Mouse (Mus musculus) thymus, postnatal 25 days (tissue): ENCODE results near the gene Sergef.

Source experiments
- DNase-seq: peaks from one replicate; pipeline ENCODE4 v3.0.0; 2022

The Sergef gene

DNA sequence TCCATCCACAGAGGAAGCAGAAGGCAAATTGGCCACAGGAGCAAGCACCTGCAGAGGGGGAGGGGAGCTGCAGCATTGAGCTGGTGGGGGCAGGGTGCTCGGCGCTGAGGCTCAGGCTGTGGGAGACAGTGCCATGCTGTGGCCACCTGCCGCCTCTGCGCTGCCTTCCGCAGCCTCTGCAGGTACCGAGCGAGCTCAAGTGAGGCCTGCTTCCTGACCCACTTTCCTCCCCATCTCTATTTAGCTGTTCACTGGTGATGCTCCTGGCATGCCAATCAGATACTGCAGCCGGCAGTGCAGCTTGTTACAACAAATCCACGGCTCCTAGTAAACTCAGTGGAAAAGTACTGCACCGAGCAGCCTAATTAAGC lies 104.2 kb downstream of the Sergef start:
- DNase-seq, result peak; percentile 82

DNA sequence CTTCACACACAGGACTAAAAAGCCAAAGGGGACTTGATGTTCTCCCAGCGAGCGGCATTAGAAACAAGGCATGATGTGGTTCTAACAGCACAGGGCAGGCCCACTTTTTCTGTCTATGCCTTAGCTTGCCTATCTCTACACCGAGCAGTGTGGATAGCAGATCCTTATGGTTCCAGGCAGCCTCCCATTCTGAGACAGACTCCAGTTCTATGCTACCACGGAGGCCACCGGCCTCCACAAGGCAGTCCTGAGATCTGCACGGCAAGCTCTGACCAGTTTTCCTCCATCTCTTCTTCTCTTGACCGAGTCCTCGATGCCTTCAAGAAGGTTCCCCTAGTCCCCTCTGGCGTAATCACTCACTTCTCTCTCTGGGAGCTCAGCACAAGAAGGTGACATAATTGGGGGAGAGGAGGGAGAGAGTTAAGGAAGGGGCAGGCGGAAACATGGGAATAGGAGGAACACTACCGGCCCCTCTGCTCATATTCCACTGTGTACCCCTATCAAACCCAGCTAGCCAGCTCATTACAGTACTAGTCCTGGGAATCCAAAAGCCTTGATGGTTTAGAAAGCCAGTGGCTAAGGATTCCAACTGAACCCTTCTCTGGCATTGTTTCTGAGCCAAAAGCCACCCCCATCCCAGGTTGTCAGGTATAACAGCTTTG lies 104.7 kb downstream of the Sergef start:
- no peak for DNase-seq

DNA sequence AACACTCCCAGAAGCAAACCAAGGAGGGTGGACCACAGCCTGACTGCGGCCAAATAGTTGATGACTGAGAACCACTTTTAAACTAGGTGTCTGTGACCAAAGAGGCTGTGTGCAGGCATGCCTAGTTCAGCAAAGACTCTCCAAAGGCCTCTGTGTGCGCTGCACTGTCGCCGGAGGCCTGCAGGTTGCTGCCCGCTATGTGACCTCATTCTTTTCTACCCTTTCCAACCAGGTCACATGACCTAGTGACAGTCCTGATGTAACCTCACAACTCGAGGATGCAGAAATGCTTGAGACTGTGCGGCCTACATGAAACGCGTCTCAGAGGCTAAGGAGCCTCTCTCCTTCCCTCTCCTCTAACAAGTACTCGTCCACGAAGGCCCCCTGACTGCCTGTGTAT lies 106.1 kb downstream of the Sergef start:
- no peak for DNase-seq

DNA sequence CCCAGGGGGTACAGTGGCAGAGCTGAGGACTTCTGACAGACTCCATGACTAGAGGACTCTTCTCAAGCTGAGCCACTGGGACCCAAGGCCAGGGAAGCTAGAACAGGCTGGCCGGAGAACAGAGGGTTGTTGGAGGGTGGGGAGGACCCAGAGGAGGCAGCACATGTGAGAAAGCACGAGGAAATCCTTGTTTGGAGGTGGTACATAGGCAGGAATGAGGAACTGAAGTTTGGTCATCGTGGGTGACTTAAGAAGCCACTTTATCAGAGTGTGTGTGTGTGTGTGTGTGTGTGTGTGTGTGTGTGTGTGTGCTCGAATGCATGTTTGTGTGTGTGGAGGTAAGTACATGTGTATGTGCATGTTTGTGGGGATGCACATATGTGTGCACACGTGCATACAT lies 108.3 kb downstream of the Sergef start:
- no peak for DNase-seq

DNA sequence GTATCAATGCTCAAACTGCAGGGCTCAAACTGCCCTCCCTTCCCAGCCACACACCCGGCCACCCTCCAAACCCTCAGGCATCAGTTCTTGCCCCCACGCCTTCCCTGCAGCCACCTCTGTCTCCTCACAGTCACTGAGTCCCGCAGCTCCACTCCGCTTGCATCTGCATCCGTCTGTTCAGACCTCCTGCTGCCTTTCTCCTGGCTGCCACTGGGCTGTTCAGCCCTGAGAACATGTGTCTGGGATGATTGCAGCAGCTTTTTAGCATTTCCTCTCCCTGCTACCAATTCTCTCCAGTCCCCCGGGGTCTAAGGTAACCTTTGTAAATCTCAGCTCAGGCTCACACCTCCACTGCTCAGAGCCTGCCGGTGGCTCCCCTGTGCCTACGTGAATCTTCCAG lies 109.7 kb downstream of the Sergef start:
- DNase-seq, result no peak

DNA sequence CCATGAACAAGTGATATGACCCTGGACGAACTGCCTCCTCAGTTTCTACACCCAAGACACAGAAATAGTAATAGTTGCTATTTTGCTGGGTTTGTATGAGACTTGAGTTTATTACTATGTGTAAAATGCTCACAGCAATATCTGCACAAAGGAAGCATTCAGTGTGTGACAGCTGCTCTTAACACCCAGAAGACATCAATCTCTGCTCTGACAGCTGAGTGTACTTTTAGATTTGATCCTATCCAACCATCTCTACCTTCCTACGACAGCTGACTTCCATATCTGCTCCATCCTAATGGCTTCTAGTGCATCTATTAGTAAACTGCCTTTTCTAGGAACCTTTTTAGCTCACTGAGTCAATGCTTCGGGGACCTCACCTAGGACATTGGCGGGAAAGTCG lies 110.3 kb downstream of the Sergef start:
- DNase-seq, result no peak

DNA sequence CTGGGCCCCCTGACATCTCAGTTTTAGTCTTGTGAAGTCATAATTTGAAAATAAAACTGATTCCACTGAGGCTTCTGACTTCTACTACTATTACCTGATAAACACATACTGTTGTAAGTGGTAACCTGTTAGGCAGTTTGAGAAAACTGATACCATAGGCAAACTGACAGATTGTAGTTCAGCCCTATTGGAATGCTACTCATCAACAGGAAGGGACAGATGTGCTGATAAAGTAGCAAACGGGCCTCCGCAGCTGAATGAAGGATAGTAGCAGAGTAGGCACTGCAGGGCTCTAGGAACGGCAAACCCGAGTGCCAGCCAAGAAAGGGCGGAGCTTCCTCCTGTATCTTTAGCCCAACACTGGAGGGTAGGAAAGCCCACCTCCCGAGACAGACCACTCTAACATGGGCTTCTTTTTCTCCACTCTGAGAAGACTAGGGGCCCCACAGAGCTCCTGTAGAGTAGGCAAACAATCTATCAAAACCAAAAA lies 112.9 kb downstream of the Sergef start:
- no peak for DNase-seq

DNA sequence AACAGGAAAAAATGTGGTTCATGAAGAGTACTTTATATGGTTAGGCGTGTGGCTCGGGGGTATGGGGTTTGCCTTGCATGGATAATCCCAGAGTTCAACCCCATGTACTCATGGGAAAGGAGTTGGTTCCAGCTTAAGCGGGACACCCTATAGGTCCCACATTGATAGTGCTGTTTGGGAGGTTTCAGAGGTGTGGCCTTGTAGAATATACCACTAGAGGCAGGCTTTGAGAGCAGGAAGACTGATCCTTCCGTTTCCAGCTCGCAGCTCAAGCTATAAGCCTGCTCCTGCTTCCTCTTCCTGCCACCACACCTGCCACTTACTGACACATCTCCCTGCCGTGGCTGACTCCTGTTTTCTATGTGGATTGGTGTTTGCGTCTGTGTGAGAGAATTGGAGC lies 116.4 kb downstream of the Sergef start:
- no peak for DNase-seq

DNA sequence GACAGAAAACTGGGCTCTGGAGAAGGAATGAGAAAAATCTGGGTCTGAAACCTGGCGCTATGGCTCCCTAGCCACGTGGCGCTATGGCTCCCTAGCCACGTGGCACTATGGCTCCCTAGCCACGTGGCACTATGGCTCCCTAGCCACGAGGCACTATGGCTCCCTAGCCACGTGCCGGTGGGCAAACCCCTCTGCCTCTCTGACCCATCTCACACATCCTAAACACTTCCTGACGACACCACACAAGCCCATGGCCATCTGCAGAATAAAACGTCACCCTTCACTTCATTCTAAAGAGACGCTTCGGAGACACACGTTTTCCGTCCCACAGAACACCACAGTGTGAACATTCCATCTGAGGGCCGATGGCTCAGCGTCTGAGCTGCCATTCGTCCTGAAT lies 117.8 kb downstream of the Sergef start:
- DNase-seq, result no peak

DNA sequence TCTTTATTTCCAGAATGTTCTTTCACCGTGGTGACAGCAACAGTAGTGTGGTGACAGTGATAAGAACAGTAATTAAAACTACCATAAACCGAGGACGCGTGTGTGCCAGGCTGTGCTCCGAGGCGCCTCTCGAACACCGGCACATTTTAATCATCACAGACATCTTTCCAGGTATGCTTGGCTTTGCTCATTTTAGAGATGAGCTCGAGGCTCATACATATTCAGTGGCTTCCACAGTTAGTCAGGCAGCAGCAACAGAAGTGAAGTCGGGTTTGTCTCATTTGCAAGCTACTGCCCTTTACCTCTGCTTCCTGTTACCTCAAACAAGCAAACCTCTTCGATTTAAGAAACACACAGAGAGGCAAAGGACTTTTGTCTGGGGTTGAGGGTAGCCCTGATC lies 120.5 kb downstream of the Sergef start:
- no peak for DNase-seq

DNA sequence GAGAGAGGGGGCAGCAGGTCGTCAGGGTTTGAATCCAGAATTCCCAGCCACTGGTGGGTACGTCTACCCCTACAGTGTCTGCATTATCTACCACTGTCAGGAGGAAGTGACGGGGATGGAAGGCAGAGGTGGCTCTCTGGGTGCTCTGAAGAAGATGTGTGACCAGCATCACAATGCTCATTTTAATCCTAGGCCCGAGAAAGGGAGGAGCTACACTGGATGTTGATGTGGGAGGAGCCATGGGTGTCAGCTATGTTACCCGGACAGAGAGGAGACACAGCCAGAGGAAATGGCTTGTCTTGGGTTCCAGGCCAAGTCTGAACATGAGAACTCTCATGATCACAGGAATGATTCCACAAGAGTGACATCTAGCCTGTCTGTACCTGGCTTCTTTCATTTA lies 122.4 kb downstream of the Sergef start:
- DNase-seq, result no peak

DNA sequence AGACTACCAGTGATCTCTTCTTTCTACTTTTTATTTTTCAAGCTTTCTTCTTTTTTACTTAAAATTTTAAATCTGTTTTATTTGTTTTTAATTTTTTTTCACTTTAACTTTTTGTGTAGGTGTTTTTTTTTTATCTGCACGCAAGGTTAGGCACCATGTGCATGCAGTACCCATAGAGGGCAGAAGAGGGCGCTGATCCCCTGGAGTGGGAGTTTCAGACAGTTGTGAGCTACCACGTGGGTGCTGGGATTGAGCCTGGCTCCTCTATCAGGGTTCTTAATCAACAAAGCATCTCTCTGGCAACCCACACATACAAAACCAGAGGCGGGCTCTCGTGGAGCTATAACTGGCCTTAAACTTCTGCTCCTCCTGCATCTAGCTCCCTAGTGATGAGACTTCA lies 123.6 kb downstream of the Sergef start:
- DNase-seq, result no peak

DNA sequence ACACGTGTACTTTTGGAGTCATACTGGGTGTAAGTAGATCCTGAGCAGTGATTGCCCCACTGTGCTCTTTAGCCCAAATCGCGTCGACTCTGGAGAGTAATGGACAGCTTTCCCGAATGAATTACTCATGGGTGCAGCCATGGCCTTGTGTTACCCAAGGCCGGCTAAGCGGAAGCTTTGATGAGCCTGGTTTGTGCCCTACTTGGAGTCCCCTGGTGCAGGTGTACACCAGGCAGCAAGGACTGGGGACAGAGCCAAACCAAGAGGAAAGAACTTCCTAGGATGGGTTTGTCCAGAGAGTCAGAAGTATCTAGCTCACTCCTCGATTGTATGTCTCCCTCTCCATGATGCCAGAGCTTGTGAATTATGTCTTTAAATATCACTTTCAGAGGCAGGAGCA lies 124.6 kb downstream of the Sergef start:
- DNase-seq, result no peak

DNA sequence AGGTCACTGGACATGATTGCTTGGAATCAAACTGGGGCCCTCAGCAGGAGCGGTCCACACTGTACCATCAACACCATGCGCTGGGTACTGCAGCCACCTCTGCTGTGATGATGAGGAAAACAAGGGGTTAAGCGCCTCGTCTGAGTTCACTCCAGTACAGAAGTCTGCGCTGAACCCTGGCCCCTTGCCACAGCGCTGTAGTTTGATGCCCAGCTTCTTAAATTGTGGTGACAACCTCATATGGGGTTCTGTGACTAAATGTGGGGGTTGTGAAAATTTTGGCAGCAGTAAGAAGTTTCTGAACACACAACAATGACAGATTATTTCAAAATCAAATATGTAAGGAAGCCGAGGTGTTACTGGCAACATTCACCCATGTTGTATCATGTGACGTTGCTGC lies 126.0 kb downstream of the Sergef start:
- DNase-seq, result no peak

DNA sequence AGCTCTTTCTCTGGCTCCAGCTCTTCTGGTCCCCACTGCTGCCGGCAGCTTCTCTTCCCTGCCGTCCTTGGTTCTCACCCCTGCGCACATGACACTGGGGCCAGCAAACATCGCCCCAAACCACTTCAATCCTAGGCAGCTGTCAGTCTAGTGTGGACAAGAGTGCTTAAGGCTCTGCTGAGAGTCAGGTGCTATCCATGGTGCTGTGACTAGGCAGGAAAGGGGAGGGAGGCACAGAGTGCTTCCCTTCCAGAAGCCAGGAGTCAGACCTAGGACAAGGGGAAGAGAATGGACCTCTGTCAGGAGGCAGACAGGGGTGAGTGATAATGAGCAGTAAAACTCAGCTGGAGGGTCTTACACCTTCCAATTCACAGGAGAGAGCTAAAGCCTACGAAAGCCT lies 126.8 kb downstream of the Sergef start:
- no peak for DNase-seq

DNA sequence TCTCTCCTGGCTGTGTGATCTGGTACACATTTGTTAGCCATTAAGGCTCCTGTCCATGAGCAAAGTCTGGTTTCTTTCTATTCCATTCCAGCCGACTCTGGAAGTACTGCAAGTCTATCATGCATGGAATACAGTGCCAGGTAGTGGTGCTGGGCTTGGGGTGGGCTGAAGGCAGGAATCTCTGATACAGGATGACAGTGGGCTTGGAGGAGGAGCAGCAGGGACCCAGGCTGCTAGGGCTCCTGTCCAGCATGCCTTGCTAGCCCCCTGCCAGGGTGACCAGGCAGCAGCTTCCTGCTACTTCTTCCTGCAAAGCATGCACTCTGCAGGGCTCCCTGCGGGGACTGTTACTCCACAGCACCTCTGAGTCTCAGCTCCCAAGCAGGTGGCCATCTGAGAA lies 128.8 kb downstream of the Sergef start:
- DNase-seq, result no peak

DNA sequence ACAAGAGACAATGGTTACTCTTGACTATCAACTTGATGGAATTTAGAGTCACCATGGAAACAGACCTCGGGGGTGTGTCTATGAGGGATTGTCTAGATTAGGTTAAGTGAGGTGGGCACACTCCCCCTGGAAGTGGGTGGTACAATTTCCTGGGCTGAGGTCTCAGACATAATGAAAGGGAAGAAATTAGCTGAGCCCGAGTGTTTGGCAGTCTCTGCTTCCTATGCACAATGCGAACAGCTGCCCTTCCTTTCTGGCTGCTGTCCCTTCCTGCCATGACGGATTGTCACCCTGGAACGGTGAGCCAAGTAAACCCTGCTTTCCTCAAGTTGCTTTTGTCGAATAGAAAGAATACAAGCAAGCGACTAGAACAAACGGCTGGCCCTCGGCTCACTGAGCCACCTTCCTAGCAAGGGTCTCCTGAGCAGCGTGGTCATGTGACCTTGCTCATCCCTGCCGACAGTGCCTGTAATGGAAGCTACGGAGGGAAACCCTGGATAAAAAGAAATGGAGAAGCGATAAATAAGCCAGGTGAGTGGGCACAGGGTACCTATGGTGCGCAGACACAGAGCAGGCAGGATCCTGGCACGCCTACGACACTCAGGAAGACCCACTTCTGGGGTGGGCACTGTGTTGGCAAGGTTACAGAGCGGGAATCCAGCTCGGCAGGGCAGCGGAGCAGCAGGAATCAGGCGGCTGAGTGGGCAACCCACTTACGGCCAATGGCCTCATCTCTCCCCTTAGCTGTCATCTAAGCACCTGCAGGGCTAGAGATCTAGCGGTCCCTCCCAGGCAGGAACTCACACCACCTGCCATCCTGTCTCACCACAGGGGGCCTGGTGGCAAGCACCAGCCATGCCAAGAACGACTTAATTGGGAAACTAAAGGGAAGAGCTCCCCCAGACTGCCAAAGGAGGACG lies 130.0 kb downstream of the Sergef start:
- peak; percentile 24 for DNase-seq

DNA sequence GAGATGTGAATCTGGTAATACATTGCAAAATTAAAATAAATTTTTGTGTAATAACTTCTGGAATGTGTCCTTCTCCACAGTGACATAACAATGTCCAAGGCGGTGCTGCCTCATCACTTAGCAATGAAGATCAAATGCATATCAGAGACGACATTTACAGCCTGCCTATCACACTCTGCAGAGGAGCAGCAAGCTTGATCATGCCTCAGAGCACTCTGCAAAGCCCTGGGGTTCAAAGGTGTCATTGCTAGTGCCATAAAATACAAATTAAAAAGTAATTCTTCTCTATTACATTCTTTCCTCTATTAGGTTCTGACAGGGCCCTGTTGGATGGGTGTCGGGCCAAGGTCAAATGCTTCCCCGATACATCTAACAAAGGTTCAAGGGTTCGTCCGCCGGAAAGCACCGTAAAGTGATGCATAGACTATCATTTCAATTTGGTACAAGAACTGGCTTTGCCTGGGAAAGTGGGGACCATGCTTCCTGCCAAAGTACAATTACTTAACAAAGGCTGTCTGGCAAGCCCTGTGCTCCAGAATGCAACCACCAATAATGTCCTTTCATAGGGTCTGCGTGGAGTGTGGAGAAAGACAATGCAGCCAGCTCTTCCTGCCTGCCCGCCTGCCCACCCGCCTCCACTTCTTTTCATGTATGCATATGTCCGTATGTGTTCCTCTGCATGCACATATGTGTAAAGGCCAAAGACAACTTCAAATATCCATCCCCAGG lies 130.9 kb downstream of the Sergef start:
- DNase-seq, result no peak

DNA sequence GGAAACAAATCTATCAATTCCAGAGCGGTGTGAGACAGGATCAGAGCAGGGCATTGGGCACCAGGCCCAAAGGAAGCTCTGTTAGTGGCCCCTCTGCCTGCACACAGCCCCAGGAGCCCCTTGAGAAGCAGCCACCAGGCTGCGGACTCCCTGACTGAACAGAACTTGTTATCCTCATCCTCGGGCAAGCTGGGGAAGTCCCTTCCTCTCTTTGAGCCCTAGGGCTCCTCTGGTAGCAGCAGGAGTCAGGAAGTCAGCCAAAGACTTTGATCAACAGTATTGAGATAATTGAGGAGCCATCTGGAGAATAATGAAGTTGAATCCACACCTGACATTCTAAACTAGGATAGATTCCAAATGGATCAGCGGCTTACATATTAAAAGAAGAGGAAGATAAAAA lies 135.4 kb downstream of the Sergef start:
- no peak for DNase-seq

DNA sequence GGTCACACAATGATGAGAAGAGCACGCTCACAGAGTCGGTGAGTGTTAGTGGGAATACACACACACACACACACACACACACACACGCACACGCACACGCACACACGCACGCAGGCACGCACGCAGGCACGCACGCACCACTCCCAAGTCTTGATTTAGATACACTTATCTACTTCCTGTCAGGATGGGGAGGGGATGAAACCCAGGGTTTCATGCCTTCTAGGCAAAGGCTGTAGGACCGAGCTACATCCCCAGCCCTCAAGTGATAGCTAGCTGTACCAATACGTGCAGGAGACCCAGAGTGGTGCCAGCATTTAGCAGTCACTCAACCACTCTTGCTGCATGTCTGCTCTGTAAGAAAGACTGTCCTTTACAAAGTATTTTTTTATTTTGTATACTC lies 137.0 kb downstream of the Sergef start:
- DNase-seq, result no peak

DNA sequence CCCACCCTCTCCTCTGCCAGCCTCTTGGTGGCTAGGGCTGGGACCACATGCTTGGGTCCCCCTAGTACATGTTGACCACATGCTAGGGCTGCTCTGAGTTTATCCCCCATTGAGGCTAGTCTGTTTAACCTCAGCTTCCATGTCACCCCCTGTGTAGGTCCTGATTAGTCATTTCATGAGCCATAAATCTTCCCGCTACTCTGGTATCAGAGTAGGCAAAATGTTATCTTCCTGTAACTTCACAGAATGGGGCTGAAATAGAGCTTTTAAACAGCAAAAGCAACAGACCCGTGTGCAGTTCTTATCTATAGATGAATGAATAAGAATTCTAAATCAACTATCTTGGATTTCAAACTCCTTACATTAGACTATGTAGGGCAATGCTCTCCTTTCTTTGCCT lies 138.1 kb downstream of the Sergef start:
- no peak for DNase-seq

DNA sequence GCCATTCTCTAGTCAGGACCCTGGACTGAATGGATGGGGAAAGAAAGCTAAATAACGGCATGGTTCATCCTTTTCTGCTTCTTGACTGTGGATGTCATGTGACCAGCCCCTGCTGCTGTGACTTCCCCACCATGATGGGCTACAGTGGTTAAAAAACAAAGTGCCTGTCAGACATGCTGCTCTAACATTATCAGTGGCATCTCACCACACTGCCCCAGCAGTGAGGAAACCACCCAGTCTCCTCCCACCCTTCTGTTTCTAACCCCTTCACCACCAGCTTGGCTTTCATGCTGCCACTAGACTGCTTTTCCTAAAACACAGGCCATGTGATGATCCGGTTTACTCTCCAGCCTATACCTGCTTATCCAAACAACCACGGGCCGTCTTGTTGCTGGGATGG lies 140.0 kb downstream of the Sergef start:
- DNase-seq, result peak; percentile 42

DNA sequence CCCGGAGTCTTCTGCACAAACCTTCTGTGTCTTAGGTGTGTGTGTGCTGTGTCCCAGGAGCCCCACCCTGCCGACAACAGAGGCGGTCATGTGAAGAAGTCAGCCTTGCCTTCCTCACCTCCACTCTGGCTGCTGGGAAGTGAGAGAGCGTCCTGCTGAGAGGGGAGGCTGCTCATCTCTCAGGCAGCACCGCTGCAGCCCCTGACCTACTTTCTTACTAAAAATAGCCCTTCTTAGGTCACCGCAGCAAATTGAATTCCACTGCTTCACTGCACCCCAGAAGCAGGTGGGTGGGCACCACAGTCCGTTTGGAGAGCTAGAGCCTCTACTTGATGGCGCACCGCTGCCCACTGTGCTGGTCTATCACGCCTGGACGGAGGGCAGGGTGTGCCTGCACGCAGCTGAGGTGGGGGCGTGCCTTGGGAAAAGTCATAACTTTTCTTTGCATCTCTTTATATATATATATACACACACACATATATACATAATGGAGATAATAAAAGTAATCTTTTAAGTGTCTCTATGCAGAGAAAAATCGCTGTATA lies 147.4 kb downstream of the Sergef start:
- DNase-seq, result no peak

DNA sequence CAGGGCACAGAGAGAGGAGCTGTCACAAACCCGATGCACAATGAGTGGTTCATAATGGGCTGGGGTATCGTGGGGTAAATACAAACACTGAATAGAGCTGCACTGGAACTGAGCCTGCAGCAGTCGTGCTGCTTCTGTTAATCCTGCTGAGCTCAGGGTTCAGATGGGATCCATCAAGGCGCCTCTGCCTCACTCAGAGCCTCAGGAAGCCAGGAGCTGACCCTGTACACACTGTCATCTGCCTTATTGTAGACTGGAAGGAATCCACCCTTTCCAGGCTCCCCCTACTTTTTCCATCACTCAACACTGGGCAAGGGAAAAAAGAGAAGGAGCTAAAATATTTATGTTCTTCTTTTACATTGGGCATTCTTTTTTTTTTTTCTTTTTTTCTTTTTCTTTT lies 152.3 kb downstream of the Sergef start:
- DNase-seq, result no peak
